13 mouse cellular contexts compared by ENCODE assay signal in the genomic region with DNA sequence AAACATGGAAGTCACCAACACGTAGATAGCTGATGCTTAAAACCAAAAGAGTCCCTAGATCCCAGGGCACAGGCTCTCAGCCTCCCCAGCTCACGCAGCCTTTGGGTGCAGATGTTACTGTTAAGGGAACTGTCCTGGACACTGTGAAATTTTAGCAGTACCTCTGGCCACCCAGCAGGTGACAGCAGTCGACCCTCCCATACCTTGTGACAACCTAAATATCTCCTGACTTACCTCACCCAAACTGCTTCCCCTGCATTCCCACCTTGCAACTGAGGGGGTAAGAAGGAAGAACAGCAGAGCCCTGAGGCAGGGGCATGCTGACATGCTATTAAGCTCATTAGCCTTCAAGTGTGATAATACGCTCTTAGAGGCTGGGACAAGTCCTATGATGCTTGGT. TPM values are rescaled to one million over a fixed set of nuclear protein-coding genes. Genes with fewer than 3 reads are reported as not detected.
DNase-seq lines count a peak whose midpoint lies in the region; ATAC-seq and TF ChIP-seq lines count a peak whose summit lies in the region.
"Had no signal": no experiment of that assay in that cellular context is flagged by ENCODE, and none has a peak within 500 bp of the region (broad histone marks: within the 10 kb centered on the region; RNA-seq: fewer than 3 reads in every experiment).

No protein-coding gene starts in this region.

- H3K9ac ChIP-seq in heart, adult 2 months (ENCODE audit: low read depth, low read length) = no peak overlapping the region
- H3K9ac ChIP-seq in heart, embryonic 11.5 days (ENCODE audit: low read depth, low read length) = no peak overlapping the region
- no peak overlapping the region for H3K9ac ChIP-seq in CH12.LX (ENCODE audit: insufficient read depth, low read depth)
- H3K9ac ChIP-seq: heart, embryonic 15.5 days; intestine, embryonic 15.5 days; liver, embryonic 13.5 days had no signal

- WGBS in heart, adult 2 months = 77% methylated on average over 4 of the region's 4 CpGs
- WGBS in heart, embryonic 11.5 days (ENCODE audit: insufficient replicate concordance) = 51% methylated on average over 4 of the region's 4 CpGs
- WGBS in lung, adult 2 months = 72% methylated on average over 4 of the region's 4 CpGs
- WGBS in limb, embryonic 10.5 days = 58% methylated on average over 4 of the region's 4 CpGs

- no peak for DNase-seq in heart, adult 2 months
- DNase-seq in lung, adult 2 months = no peak
- DNase-seq in lung, postnatal 4 days = no peak
- peak; percentile 7 for DNase-seq in CH12.LX (ENCODE audit: extremely low read depth)
- peak; percentile 18 for DNase-seq in brain, embryonic 14.5 days (ENCODE audit: low read depth)
- DNase-seq in limb, embryonic 10.5 days (ENCODE audit: low spot score) = no peak
- no peak for DNase-seq in thymus, postnatal 0 days (ENCODE audit: low spot score)
- DNase-seq: liver, embryonic 13.5 days had no signal

- H3K79me2 ChIP-seq in heart, adult 2 months (replicated peaks; ENCODE audit: control insufficient read depth, insufficient read depth, low read length) = no peaks in the 10 kb centered on the region
- H3K79me2 ChIP-seq in CH12.LX (replicated peaks; ENCODE audit: control insufficient read depth, extremely low read depth, insufficient read depth, poor library complexity, severe bottlenecking) = no peaks in the 10 kb centered on the region

- no peak for TF ChIP-seq POLR2A in heart, adult 2 months (IDR thresholded peaks at IDR 0.05; ENCODE audit: insufficient read depth, low read depth, low read length)
- TF ChIP-seq POLR2A in lung, adult 2 months (IDR thresholded peaks at IDR 0.05; ENCODE audit: borderline replicate concordance, extremely low read depth, low read depth, low read length) = no peak
- TF ChIP-seq POLR2A in CH12.LX (IDR thresholded peaks at IDR 0.05; ENCODE audit: low read depth, low read length) = no peak
- TF ChIP-seq POLR2A in brain, embryonic 14.5 days (IDR thresholded peaks at IDR 0.05; ENCODE audit: borderline replicate concordance, extremely low read depth, insufficient read depth, insufficient read length, poor library complexity, severe bottlenecking) = no peak

- H3K27ac ChIP-seq in heart, adult 2 months = no peak overlapping the region
- no peak overlapping the region for H3K27ac ChIP-seq in heart, embryonic 11.5 days (ENCODE audit: low read depth, low read length)
- H3K27ac ChIP-seq in CH12.LX (ENCODE audit: insufficient read depth, low read depth) = no peak overlapping the region
- H3K27ac ChIP-seq in limb, embryonic 10.5 days = no peak overlapping the region
- H3K27ac ChIP-seq: heart, embryonic 15.5 days had no signal

- no peaks in the 10 kb centered on the region for H3K9me3 ChIP-seq in heart, embryonic 11.5 days (replicated peaks; ENCODE audit: control insufficient read depth, low read length)
- no peaks in the 10 kb centered on the region for H3K9me3 ChIP-seq in CH12.LX (replicated peaks; ENCODE audit: low read length)
- no peaks in the 10 kb centered on the region for H3K9me3 ChIP-seq in limb, embryonic 10.5 days (replicated peaks)
- H3K9me3 ChIP-seq: heart, embryonic 15.5 days; intestine, embryonic 15.5 days; liver, embryonic 13.5 days had no signal

- TF ChIP-seq CTCF in heart, adult 2 months (IDR thresholded peaks at IDR 0.05) = peak; percentile 36
- peak; percentile 29; the same call in 1 of the 2 replicates for TF ChIP-seq CTCF in lung, adult 2 months (IDR thresholded peaks at IDR 0.05; ENCODE audit: insufficient read depth, low read length)
- peak in 1 of 2 experiments; percentile 65; a peak in 2 of 4 replicates for TF ChIP-seq CTCF in CH12.LX (conservative IDR thresholded peaks at IDR 0.05 in 1 of 2, IDR thresholded peaks at IDR 0.05 in 1 of 2; ENCODE audit: low read depth in 2 of 2, low read length in 2 of 2)
- peak; percentile 45; the same call in 1 of the 2 replicates for TF ChIP-seq CTCF in brain, embryonic 14.5 days (IDR thresholded peaks at IDR 0.05; ENCODE audit: borderline replicate concordance, extremely low read depth, insufficient read depth, insufficient read length)

- no peaks in the 10 kb centered on the region; the same call in 1 of the 2 replicates for H3K4me1 ChIP-seq in heart, adult 2 months (ENCODE audit: control insufficient read depth, insufficient read depth, low read length)
- H3K4me1 ChIP-seq in heart, embryonic 11.5 days (ENCODE audit: control insufficient read depth, insufficient read depth, low read length) = no peaks in the 10 kb centered on the region; the same call in 1 of the 2 replicates
- H3K4me1 ChIP-seq in lung, adult 2 months (ENCODE audit: control insufficient read depth, insufficient read depth, low read length) = peaks cover 3% of the 10 kb centered on the region; the same call in 1 of the 2 replicates
- no peaks in the 10 kb centered on the region for H3K4me1 ChIP-seq in CH12.LX (ENCODE audit: control insufficient read depth in 1 of 2, insufficient read depth in 2 of 2)
- H3K4me1 ChIP-seq in limb, embryonic 10.5 days = peaks cover 12% of the 10 kb centered on the region
- H3K4me1 ChIP-seq: intestine, embryonic 15.5 days had no signal

- no peak for ATAC-seq in heart, embryonic 11.5 days (replicated peaks; ENCODE audit: insufficient number of reproducible peaks, low FRiP score, low TSS enrichment)

- no peak overlapping the region for H3K4me3 ChIP-seq in heart, adult 2 months
- no peak overlapping the region for H3K4me3 ChIP-seq in heart, embryonic 11.5 days (ENCODE audit: low read depth, low read length)
- no peak overlapping the region for H3K4me3 ChIP-seq in lung, adult 2 months (replicated peaks; ENCODE audit: extremely low read depth, low read depth, low read length)
- no peak overlapping the region for H3K4me3 ChIP-seq in CH12.LX (replicated peaks in 1 of 3; ENCODE audit: low read depth in 2 of 3, low read length in 2 of 3, poor library complexity in 1 of 3)
- no peak overlapping the region for H3K4me3 ChIP-seq in limb, embryonic 10.5 days
- H3K4me3 ChIP-seq: heart, embryonic 15.5 days had no signal

- no peaks in the 10 kb centered on the region for H3K27me3 ChIP-seq in heart, adult 2 months (ENCODE audit: control insufficient read depth, insufficient read depth, low read length)
- H3K27me3 ChIP-seq in heart, embryonic 11.5 days (ENCODE audit: control insufficient read depth, insufficient read depth, low read length) = no peaks in the 10 kb centered on the region; the same call in 1 of the 2 replicates
- H3K27me3 ChIP-seq in CH12.LX (replicated peaks) = peaks cover 51% of the 10 kb centered on the region
- peaks cover 14% of the 10 kb centered on the region for H3K27me3 ChIP-seq in limb, embryonic 10.5 days (ENCODE audit: low read depth, poor library complexity, severe bottlenecking)
- H3K27me3 ChIP-seq: intestine, embryonic 15.5 days; liver, embryonic 13.5 days had no signal

- no peak for TF ChIP-seq EP300 in heart, adult 2 months (IDR thresholded peaks at IDR 0.05; ENCODE audit: insufficient read depth, low read depth, low read length)
- TF ChIP-seq EP300 in CH12.LX (IDR thresholded peaks at IDR 0.05; ENCODE audit: low read length) = no peak

- intact Hi-C loops in heart, adult 2 months (cut with DNase I) = no loop called here

- H3K36me3 ChIP-seq in heart, adult 2 months (ENCODE audit: control insufficient read depth, insufficient read depth, low read length) = no peaks in the 10 kb centered on the region
- H3K36me3 ChIP-seq in heart, embryonic 11.5 days (ENCODE audit: control insufficient read depth, insufficient read depth, low read length) = no peaks in the 10 kb centered on the region
- H3K36me3 ChIP-seq in CH12.LX (replicated peaks in 1 of 2; ENCODE audit: control insufficient read depth in 1 of 2, insufficient read depth in 1 of 2, low read length in 1 of 2) = no peaks in the 10 kb centered on the region
- no peaks in the 10 kb centered on the region for H3K36me3 ChIP-seq in limb, embryonic 10.5 days
- H3K36me3 ChIP-seq: heart, embryonic 15.5 days; intestine, embryonic 15.5 days; liver, embryonic 13.5 days had no signal

- dilution Hi-C loops in CH12.LX (cut with MboI; ENCODE audit: extremely low pct_ligation_motif_present, extremely low pct_unique_long_range_greater_than_20kb, low sequenced_read_pairs) = no loop called here

- peak; percentile 51 for TF ChIP-seq RAD21 in CH12.LX (IDR thresholded peaks at IDR 0.05; ENCODE audit: low read depth, low read length)

- H3K4me2 ChIP-seq in heart, embryonic 11.5 days = no peak overlapping the region
- no peak overlapping the region for H3K4me2 ChIP-seq in CH12.LX (ENCODE audit: insufficient read depth, low read depth, poor library complexity, severe bottlenecking)
- H3K4me2 ChIP-seq: heart, embryonic 15.5 days had no signal

- in situ Hi-C loops in CH12.LX (cut with MboI; ENCODE audit: low pct_ligation_motif_present, low pct_unique_long_range_greater_than_20kb, low sequenced_read_pairs) = no loop called here

RNA-seq across cellular contexts. Expression of a gene that starts 1.6 kb away (rescaled TPM):
- not detected for total RNA-seq in heart, adult 2 months (2021)
- polyA plus RNA-seq in heart, adult 2 months (2012; rRNA removed) = 0.43 TPM in 1 of 2 replicates, not detected in the other
- not detected in 2 replicates for polyA plus RNA-seq in heart, embryonic 11.5 days (2014; fragmentation: Nextera tagmentation; extraction: Ambion mirVana)
- 1.1 and 1.3 TPM in 2 replicates for polyA plus RNA-seq in lung, adult 2 months (2012; rRNA removed)
- total RNA-seq in CH12.LX (2012; rRNA removed) (not detected in 2 replicates), CH12.LX (2014; rRNA removed) (not detected in 2 replicates)
- polyA plus RNA-seq in CH12.LX (2012; ENCODE audit: insufficient read length, low read depth) = not detected in 2 replicates
- 0.04 TPM in 1 of 2 replicates, not detected in the other for polyA plus RNA-seq in brain, embryonic 14.5 days (2012; rRNA removed)
- not detected in 2 replicates for polyA plus RNA-seq in limb, embryonic 10.5 days (2016; fragmentation: Nextera tagmentation; extraction: Ambion mirVana)
- polyA plus RNA-seq in thymus, postnatal 0 days (2015; fragmentation: Nextera tagmentation; extraction: Ambion mirVana) = not detected in 2 replicates
- total RNA-seq: gastrocnemius, adult 8-10 months; layer of hippocampus, postnatal 36 days had no signal
- polyA plus RNA-seq: heart, embryonic 15.5 days had no signal

RNA-seq across cellular contexts. Expression of a gene that starts 10.4 kb away (rescaled TPM):
- total RNA-seq in heart, adult 2 months (2021) = not detected
- not detected in 2 replicates for polyA plus RNA-seq in heart, adult 2 months (2012; rRNA removed)
- polyA plus RNA-seq in heart, embryonic 11.5 days (2014; fragmentation: Nextera tagmentation; extraction: Ambion mirVana) = not detected in 2 replicates
- 0.56 and 0.81 TPM in 2 replicates for polyA plus RNA-seq in lung, adult 2 months (2012; rRNA removed)
- total RNA-seq in CH12.LX (2012; rRNA removed) = not detected in 2 replicates
- total RNA-seq in CH12.LX (2014; rRNA removed) = not detected in 2 replicates
- polyA plus RNA-seq in CH12.LX (2012; ENCODE audit: insufficient read length, low read depth) = not detected in 2 replicates
- polyA plus RNA-seq in brain, embryonic 14.5 days (2012; rRNA removed) = not detected in 2 replicates
- not detected in 2 replicates for polyA plus RNA-seq in limb, embryonic 10.5 days (2016; fragmentation: Nextera tagmentation; extraction: Ambion mirVana)
- polyA plus RNA-seq in thymus, postnatal 0 days (2015; fragmentation: Nextera tagmentation; extraction: Ambion mirVana) = 0.39 TPM in 1 of 2 replicates, not detected in the other
- total RNA-seq: gastrocnemius, adult 8-10 months; layer of hippocampus, postnatal 36 days had no signal
- polyA plus RNA-seq: heart, embryonic 15.5 days; intestine, embryonic 15.5 days; liver, embryonic 13.5 days had no signal

RNA-seq across cellular contexts. Expression of a gene that starts 39.1 kb away (rescaled TPM):
- total RNA-seq in heart, adult 2 months (2021) = under 1 TPM in 1 of 2 experiments, not detected in 1; 0.14 TPM
- 0.23 and 0.41 TPM in 2 replicates for polyA plus RNA-seq in heart, adult 2 months (2012; rRNA removed)
- not detected in 2 replicates for polyA plus RNA-seq in heart, embryonic 11.5 days (2014; fragmentation: Nextera tagmentation; extraction: Ambion mirVana)
- polyA plus RNA-seq in lung, adult 2 months (2012; rRNA removed) = 0.07 TPM in 2 replicates
- total RNA-seq in CH12.LX (2012; rRNA removed) (0.08 TPM in 1 of 2 replicates, not detected in the other), CH12.LX (2014; rRNA removed) (not detected in 2 replicates)
- polyA plus RNA-seq in CH12.LX (2012; ENCODE audit: insufficient read length, low read depth) = not detected in 2 replicates
- 1.7 and 4.5 TPM in 2 replicates for polyA plus RNA-seq in brain, embryonic 14.5 days (2012; rRNA removed)
- polyA plus RNA-seq in limb, embryonic 10.5 days (2016; fragmentation: Nextera tagmentation; extraction: Ambion mirVana) = 0.09 TPM in 1 of 2 replicates, not detected in the other
- polyA plus RNA-seq in thymus, postnatal 0 days (2015; fragmentation: Nextera tagmentation; extraction: Ambion mirVana) = 0.59 and 0.91 TPM in 2 replicates
- total RNA-seq: gastrocnemius, adult 8-10 months; layer of hippocampus, postnatal 36 days had no signal

RNA-seq across cellular contexts. Expression of a gene that starts 52.1 kb away (rescaled TPM):
- under 1 TPM; 0.29 to 0.93 TPM for total RNA-seq in heart, adult 2 months (2021)
- polyA plus RNA-seq in heart, adult 2 months (2012; rRNA removed) = 0.70 and 0.84 TPM in 2 replicates
- polyA plus RNA-seq in heart, embryonic 11.5 days (2014; fragmentation: Nextera tagmentation; extraction: Ambion mirVana) = 1.5 TPM in 2 replicates
- 0.59 and 0.93 TPM in 2 replicates for polyA plus RNA-seq in lung, adult 2 months (2012; rRNA removed)
- total RNA-seq in CH12.LX (2012; rRNA removed) = 0.17 and 0.30 TPM in 2 replicates
- not detected in 2 replicates for total RNA-seq in CH12.LX (2014; rRNA removed)
- not detected in 2 replicates for polyA plus RNA-seq in CH12.LX (2012; ENCODE audit: insufficient read length, low read depth)
- polyA plus RNA-seq in brain, embryonic 14.5 days (2012; rRNA removed) = 9.6 and 12.1 TPM in 2 replicates
- 1.7 and 2.0 TPM in 2 replicates for polyA plus RNA-seq in limb, embryonic 10.5 days (2016; fragmentation: Nextera tagmentation; extraction: Ambion mirVana)
- polyA plus RNA-seq in thymus, postnatal 0 days (2015; fragmentation: Nextera tagmentation; extraction: Ambion mirVana) = 0.12 and 0.27 TPM in 2 replicates

Comparison
In these comparisons a context has a peak if more than half of its experiments do, and no peak if none do; other contexts are left out.
1. DNase-seq: peak in CH12.LX (single experiment) and brain, embryonic 14.5 days (single experiment); none in heart, adult 2 months (0 of 2), lung, adult 2 months (single experiment), lung, postnatal 4 days (0 of 2), limb, embryonic 10.5 days (single experiment) and thymus, postnatal 0 days (single experiment).